Mouse (Mus musculus) erythroblast, embryonic 14.5 days (primary cell): Measurements from ENCODE around the gene Myo1d.

Experiments
- GATA1 ChIP-seq: IDR thresholded peaks from 2 replicates; pipeline ENCODE4 v1.6.1; 2012; ENCODE audit warnings: low read length, inconsistent platforms, mixed read lengths
- TAL1 ChIP-seq: IDR thresholded peaks from 3 replicates; pipeline ENCODE4 v1.6.1; 2012; ENCODE audit warnings: low read length, inconsistent platforms, mixed read lengths

GRCm38 (mm10) chr11:80809993-80810821 is 30.4 kb upstream of the Myo1d start, which contains the start of gene Tmem98:
- TF ChIP-seq GATA1 (no peak), TAL1 (no peak)
